Mouse (Mus musculus): ENCODE results near the gene Picalm. TPM values are rescaled to one million over a fixed set of nuclear protein-coding genes. Genes with fewer than 3 reads are reported as not detected.

Picalm gene
- polyA plus RNA-seq, 1 experiment from 2014 or later = 40.7 TPM

GRCm38 (mm10) chr7:90132322-90132721 lies 2.3 kb downstream of the Picalm start:
- H3K9ac ChIP-seq = peak overlapping the region; percentile 99
- H3K4me2 ChIP-seq = peak overlapping the region; percentile 69
- H3K27me3 ChIP-seq (replicated peaks) = no peaks in the 10 kb centered on the region
- H3K27ac ChIP-seq (ENCODE audit: poor library complexity, severe bottlenecking) = peak overlapping the region; percentile 99
- WGBS = 31% methylated on average over 3 of the region's 3 CpGs
- H3K4me1 ChIP-seq (replicated peaks) = peaks cover 4% of the 10 kb centered on the region
- no peak for ATAC-seq (ENCODE audit: insufficient number of reproducible peaks, low FRiP score)
- no peaks in the 10 kb centered on the region for H3K36me3 ChIP-seq
- peak overlapping the region; percentile 96 for H3K4me3 ChIP-seq
- H3K9me3 ChIP-seq (replicated peaks) = no peaks in the 10 kb centered on the region

- H3K4me2 ChIP-seq = no peak overlapping the region
- peaks cover 20% of the 10 kb centered on the region for H3K4me1 ChIP-seq (replicated peaks)
- H3K27ac ChIP-seq (ENCODE audit: poor library complexity, severe bottlenecking) = no peak overlapping the region
- H3K27me3 ChIP-seq (replicated peaks) = no peaks in the 10 kb centered on the region
- no peak for ATAC-seq (ENCODE audit: insufficient number of reproducible peaks, low FRiP score)
- H3K4me3 ChIP-seq = no peak overlapping the region
- H3K9me3 ChIP-seq (replicated peaks) = no peaks in the 10 kb centered on the region
- H3K36me3 ChIP-seq = no peaks in the 10 kb centered on the region
- 84% methylated on average over 3 of the region's 3 CpGs for whole genome bisulfite sequencing
- H3K9ac ChIP-seq = no peak overlapping the region
Measured at GRCm38 (mm10) chr7:90136736-90137135, 6.7 kb downstream of the Picalm start.

- Histone ChIP-seq H3K36me3 (no peaks in the 10 kb centered on the region), H3K9ac (no peak overlapping the region), H3K4me2 (no peak overlapping the region), H3K4me3 (no peak overlapping the region), H3K27me3 (replicated peaks) (no peaks in the 10 kb centered on the region), H3K27ac (ENCODE audit: poor library complexity, severe bottlenecking) (no peak overlapping the region), H3K4me1 (replicated peaks) (peaks cover 28% of the 10 kb centered on the region), H3K9me3 (replicated peaks) (no peaks in the 10 kb centered on the region)
- WGBS = 80% methylated on average over 4 of the region's 4 CpGs
- no peak for ATAC-seq (ENCODE audit: insufficient number of reproducible peaks, low FRiP score)
Measured at GRCm38 (mm10) chr7:90138359-90138758, 8.3 kb downstream of the Picalm start.

DNA sequence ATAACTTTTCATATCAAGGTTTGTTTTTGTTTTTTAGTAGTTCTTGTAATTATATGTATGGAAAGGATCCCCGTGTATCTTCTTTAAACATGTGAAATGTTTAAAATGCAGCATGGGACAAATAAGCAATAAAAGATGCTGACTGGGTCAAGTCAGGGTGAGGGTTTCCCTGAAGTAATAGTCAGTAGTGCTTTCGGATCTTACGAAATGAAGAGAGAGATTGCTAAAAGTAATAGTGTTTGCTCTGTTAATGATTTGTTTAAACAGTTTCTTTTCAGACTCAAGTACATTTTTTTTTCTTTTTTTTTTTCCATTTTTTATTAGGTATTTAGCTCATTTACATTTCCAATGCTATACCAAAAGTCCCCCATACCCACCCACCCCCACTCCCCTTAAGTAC lies 10.3 kb downstream of the Picalm start:
- no peak for ATAC-seq (ENCODE audit: insufficient number of reproducible peaks, low FRiP score)
- Histone ChIP-seq H3K4me1 (replicated peaks) (peaks cover 32% of the 10 kb centered on the region), H3K9me3 (replicated peaks) (no peaks in the 10 kb centered on the region), H3K36me3 (no peaks in the 10 kb centered on the region), H3K27me3 (replicated peaks) (no peaks in the 10 kb centered on the region), H3K9ac (no peak overlapping the region), H3K4me3 (no peak overlapping the region), H3K27ac (ENCODE audit: poor library complexity, severe bottlenecking) (no peak overlapping the region), H3K4me2 (no peak overlapping the region)
- 80% methylated on average over 3 of the region's 3 CpGs for WGBS

DNA sequence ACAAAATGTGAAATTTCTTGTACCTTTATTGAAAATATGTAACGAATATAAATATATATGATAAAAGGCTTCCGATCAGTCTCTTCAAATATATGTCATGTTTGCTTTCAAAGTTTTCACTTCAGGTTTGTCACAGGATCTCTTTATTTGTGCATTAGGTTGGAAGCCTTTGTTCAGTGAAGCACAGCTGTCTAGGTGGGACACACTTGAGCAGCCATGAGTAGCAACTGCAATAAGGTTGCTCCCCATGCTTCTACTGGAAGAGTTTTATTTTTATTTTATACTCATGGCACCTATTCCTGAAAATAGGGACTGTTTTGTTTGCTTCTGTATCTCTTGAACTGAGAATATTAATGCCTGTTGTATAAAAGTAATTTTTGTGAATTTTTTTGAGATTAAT lies 14.3 kb downstream of the Picalm start:
- Histone ChIP-seq H3K9ac (no peak overlapping the region), H3K4me2 (no peak overlapping the region), H3K27ac (ENCODE audit: poor library complexity, severe bottlenecking) (no peak overlapping the region), H3K9me3 (replicated peaks) (no peaks in the 10 kb centered on the region), H3K4me1 (replicated peaks) (peaks cover 44% of the 10 kb centered on the region), H3K36me3 (no peaks in the 10 kb centered on the region), H3K4me3 (no peak overlapping the region), H3K27me3 (replicated peaks) (no peaks in the 10 kb centered on the region)
- 89% methylated on average over 2 of the region's 2 CpGs for WGBS
- ATAC-seq (ENCODE audit: insufficient number of reproducible peaks, low FRiP score) = no peak

GRCm38 (mm10) chr7:90144971-90145370 lies 15.0 kb downstream of the Picalm start:
- no peak overlapping the region for H3K27ac ChIP-seq (ENCODE audit: poor library complexity, severe bottlenecking)
- no peak overlapping the region for H3K9ac ChIP-seq
- no peaks in the 10 kb centered on the region for H3K36me3 ChIP-seq
- H3K4me1 ChIP-seq (replicated peaks) = peaks cover 41% of the 10 kb centered on the region
- no peak overlapping the region for H3K4me2 ChIP-seq
- no peak for ATAC-seq (ENCODE audit: insufficient number of reproducible peaks, low FRiP score)
- no peak overlapping the region for H3K4me3 ChIP-seq
- no peaks in the 10 kb centered on the region for H3K27me3 ChIP-seq (replicated peaks)
- 45% methylated on average over 2 of the region's 2 CpGs for WGBS
- H3K9me3 ChIP-seq (replicated peaks) = no peaks in the 10 kb centered on the region

GRCm38 (mm10) chr7:90145376-90145775 lies 15.4 kb downstream of the Picalm start:
- Histone ChIP-seq H3K4me2 (no peak overlapping the region), H3K27ac (ENCODE audit: poor library complexity, severe bottlenecking) (peak overlapping the region; percentile 96), H3K9me3 (replicated peaks) (no peaks in the 10 kb centered on the region), H3K36me3 (no peaks in the 10 kb centered on the region), H3K4me3 (no peak overlapping the region), H3K27me3 (replicated peaks) (no peaks in the 10 kb centered on the region), H3K9ac (no peak overlapping the region), H3K4me1 (replicated peaks) (peaks cover 41% of the 10 kb centered on the region)
- ATAC-seq (ENCODE audit: insufficient number of reproducible peaks, low FRiP score) = no peak

DNA sequence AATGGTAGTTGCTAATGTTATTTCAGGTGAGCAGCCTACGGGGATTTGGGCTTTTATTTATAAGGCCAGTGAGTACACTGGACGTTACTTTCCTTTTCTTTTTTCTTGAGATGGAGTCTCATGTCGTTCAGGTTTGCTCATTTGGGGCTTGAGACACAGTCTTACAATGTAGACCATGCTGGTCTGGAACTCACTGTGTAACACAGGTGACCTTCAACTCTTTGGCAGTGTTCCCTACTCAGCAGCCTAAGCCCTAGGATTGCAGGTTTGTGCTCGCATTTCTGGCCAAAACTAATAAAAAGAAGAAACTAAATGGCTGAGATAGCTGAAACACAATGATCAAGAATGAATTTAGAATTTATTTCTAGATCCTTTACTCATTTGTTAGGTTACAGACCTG lies 15.9 kb downstream of the Picalm start:
- Histone ChIP-seq H3K36me3 (no peaks in the 10 kb centered on the region), H3K4me3 (peak overlapping the region; percentile 22), H3K4me1 (replicated peaks) (peaks cover 40% of the 10 kb centered on the region), H3K27ac (ENCODE audit: poor library complexity, severe bottlenecking) (peak overlapping the region; percentile 96), H3K9ac (peak overlapping the region; percentile 58), H3K4me2 (peak overlapping the region; percentile 59), H3K27me3 (replicated peaks) (no peaks in the 10 kb centered on the region), H3K9me3 (replicated peaks) (no peaks in the 10 kb centered on the region)
- 27% methylated on average over 4 of the region's 4 CpGs for WGBS
- ATAC-seq (ENCODE audit: insufficient number of reproducible peaks, low FRiP score) = peak; percentile 72; the same call in 1 of the 2 replicates

DNA sequence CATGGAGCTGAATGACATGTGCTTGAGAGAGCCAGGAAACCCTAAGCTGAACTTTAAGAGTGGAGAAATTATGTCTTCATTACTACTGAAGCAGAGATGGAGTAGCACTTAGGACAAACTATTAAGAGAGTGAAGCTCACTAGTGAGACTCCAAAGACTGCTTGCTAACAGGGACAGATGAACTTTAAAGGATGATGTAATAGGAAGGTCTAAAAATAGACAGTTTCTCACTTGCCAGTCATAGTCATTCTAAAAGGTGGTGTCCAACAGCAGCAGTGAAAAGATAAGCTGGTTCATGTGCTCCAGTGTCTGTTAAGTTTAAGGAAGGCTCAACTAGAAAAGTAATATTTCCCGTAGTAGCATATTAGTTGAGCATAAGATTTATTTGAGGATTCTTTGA lies 16.3 kb downstream of the Picalm start:
- ATAC-seq (ENCODE audit: insufficient number of reproducible peaks, low FRiP score) = peak; percentile 92
- Histone ChIP-seq H3K4me3 (peak overlapping the region; percentile 22), H3K27me3 (replicated peaks) (no peaks in the 10 kb centered on the region), H3K4me2 (peak overlapping the region; percentile 59), H3K9me3 (replicated peaks) (no peaks in the 10 kb centered on the region), H3K4me1 (replicated peaks) (peaks cover 36% of the 10 kb centered on the region), H3K36me3 (no peaks in the 10 kb centered on the region), H3K27ac (ENCODE audit: poor library complexity, severe bottlenecking) (peak overlapping the region; percentile 96), H3K9ac (peak overlapping the region; percentile 58)
- WGBS = 14% methylated on average over 1 of the region's 1 CpGs

GRCm38 (mm10) chr7:90148023-90148422 lies 18.0 kb downstream of the Picalm start:
- no peak for ATAC-seq (ENCODE audit: insufficient number of reproducible peaks, low FRiP score)

DNA sequence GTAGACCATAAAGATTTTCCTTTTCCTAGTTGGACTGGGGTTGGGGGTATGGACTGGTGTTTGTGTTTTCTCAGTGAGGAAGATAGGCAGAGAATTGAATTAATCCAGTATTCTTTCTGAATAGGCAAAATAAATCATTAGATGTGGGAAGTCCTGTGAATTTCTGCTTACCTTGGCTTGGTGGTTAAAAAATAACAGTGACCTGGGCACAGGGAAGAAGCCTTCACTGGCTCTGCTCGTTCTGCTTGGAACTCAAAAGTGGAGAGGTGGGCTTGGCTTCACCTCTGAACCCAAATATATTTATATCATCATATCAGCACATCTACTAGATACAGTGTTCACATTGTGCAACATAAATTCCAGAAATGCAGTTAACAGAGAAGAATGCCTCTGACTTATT lies 18.5 kb downstream of the Picalm start:
- WGBS = 44% methylated on average over 1 of the region's 1 CpGs
- no peak for ATAC-seq (ENCODE audit: insufficient number of reproducible peaks, low FRiP score)
- Histone ChIP-seq H3K4me1 (replicated peaks) (peaks cover 29% of the 10 kb centered on the region), H3K27me3 (replicated peaks) (no peaks in the 10 kb centered on the region), H3K9me3 (replicated peaks) (no peaks in the 10 kb centered on the region), H3K4me3 (no peak overlapping the region), H3K36me3 (no peaks in the 10 kb centered on the region), H3K4me2 (no peak overlapping the region), H3K9ac (no peak overlapping the region), H3K27ac (ENCODE audit: poor library complexity, severe bottlenecking) (no peak overlapping the region)

More at GRCm38 (mm10) chr7:90148023-90148422, 18.0 kb downstream of the Picalm start:
- Histone ChIP-seq H3K4me1 (replicated peaks) (peaks cover 32% of the 10 kb centered on the region), H3K27ac (ENCODE audit: poor library complexity, severe bottlenecking) (no peak overlapping the region), H3K27me3 (replicated peaks) (no peaks in the 10 kb centered on the region), H3K9ac (no peak overlapping the region), H3K36me3 (no peaks in the 10 kb centered on the region), H3K9me3 (replicated peaks) (no peaks in the 10 kb centered on the region), H3K4me3 (no peak overlapping the region), H3K4me2 (no peak overlapping the region)
- WGBS = 12% methylated on average over 2 of the region's 2 CpGs

DNA sequence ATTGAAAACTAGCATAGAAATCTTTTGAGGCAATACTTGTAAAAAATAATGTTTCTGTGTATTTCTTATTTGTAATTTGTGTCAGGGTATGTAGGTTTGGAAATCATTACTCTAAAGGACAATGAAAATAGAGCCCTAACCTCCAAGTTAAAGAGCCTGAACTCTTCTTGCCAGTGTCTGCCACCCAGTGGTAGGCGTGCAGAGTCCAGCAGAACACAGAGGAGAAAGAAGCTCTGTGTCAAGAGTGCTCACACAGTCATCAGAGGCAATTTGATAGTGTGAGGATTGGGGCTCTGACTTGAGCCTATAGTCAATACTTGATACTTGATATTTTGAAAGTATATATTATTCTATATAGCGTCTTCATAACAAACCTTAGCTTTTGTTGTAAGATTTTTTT lies 20.3 kb downstream of the Picalm start:
- no peaks in the 10 kb centered on the region for H3K9me3 ChIP-seq (replicated peaks)
- H3K4me1 ChIP-seq (replicated peaks) = peaks cover 26% of the 10 kb centered on the region
- ATAC-seq (ENCODE audit: insufficient number of reproducible peaks, low FRiP score) = peak; percentile 46; the same call in 1 of the 2 replicates
- no peak overlapping the region for H3K4me3 ChIP-seq
- H3K9ac ChIP-seq = no peak overlapping the region
- no peak overlapping the region for H3K4me2 ChIP-seq
- WGBS = 47% methylated on average over 2 of the region's 2 CpGs
- H3K36me3 ChIP-seq = no peaks in the 10 kb centered on the region
- no peaks in the 10 kb centered on the region for H3K27me3 ChIP-seq (replicated peaks)
- no peak overlapping the region for H3K27ac ChIP-seq (ENCODE audit: poor library complexity, severe bottlenecking)

Measured in heart, embryonic 12.5 days (tissue).